Mouse (Mus musculus) T-helper 2 cell (primary cell): ENCODE data around the gene Zfyve16.

ENCODE experiments used
- in situ Hi-C: fragments of 300-600 bp; cut with MboI, MseI; formaldehyde crosslinking; loops from one replicate; pipeline ENCODE4 v1.15.1; 2025; ENCODE audit warnings: high pct_unique_total_duplicates

The Zfyve16 gene

GRCm38 (mm10) chr13:92530721-92531211 is at the start of gene Zfyve16:
Gene Zfyve16 (minus strand): TSS chr13:92530868.
- in situ Hi-C loops: no loop called here

- in situ Hi-C loops: loop anchor here (5.0 kb wide), 1 partner anchor 159 kb away; no protein-coding TSS in a partner anchor
These were observed 47.5 kb upstream of the Zfyve16 start for GRCm38 (mm10) chr13:92578210-92578609.

GRCm38 (mm10) chr13:92576688-92577087 is 46.0 kb upstream of the Zfyve16 start:
- in situ Hi-C loops: loop anchor here (5.0 kb wide), 1 partner anchor 161 kb away; no protein-coding TSS in a partner anchor

GRCm38 (mm10) chr13:92576072-92576471 is 45.4 kb upstream of the Zfyve16 start, which contains the start of gene Spz1:
Gene Spz1 (minus strand): TSS chr13:92576172.
- in situ Hi-C loops: loop anchor here (5.0 kb wide), 1 partner anchor 161 kb away; no protein-coding TSS in a partner anchor

- in situ Hi-C loops: no loop called here
These were observed 28.8 kb upstream of the Zfyve16 start for GRCm38 (mm10) chr13:92559429-92559828.

GRCm38 (mm10) chr13:92557229-92557628 is 26.6 kb upstream of the Zfyve16 start:
- in situ Hi-C loops: no loop called here

- in situ Hi-C loops: no loop called here
These were observed 25.9 kb upstream of the Zfyve16 start for GRCm38 (mm10) chr13:92556458-92557126.

- in situ Hi-C loops: no loop called here
These were observed 16.4 kb upstream of the Zfyve16 start for GRCm38 (mm10) chr13:92547093-92547492.

- in situ Hi-C loops: no loop called here
These were observed 10.3 kb upstream of the Zfyve16 start for GRCm38 (mm10) chr13:92540997-92541396.

GRCm38 (mm10) chr13:92539126-92539525 is 8.5 kb upstream of the Zfyve16 start:
- in situ Hi-C loops: no loop called here

- in situ Hi-C loops: no loop called here
These were observed 3.1 kb upstream of the Zfyve16 start for GRCm38 (mm10) chr13:92533801-92534200.

GRCm38 (mm10) chr13:92532216-92532615 is 1.5 kb upstream of the Zfyve16 start:
- in situ Hi-C loops: no loop called here

GRCm38 (mm10) chr13:92531237-92531636 is 569 bp upstream of the Zfyve16 start:
- in situ Hi-C loops: no loop called here

GRCm38 (mm10) chr13:92529828-92530720 is 594 bp downstream of the Zfyve16 start:
- in situ Hi-C loops: no loop called here

- in situ Hi-C loops: no loop called here
These were observed 7.4 kb downstream of the Zfyve16 start for GRCm38 (mm10) chr13:92523178-92523813.

GRCm38 (mm10) chr13:92504871-92505270 is 25.8 kb downstream of the Zfyve16 start:
- in situ Hi-C loops: no loop called here

- in situ Hi-C loops: no loop called here
These were observed 38.7 kb downstream of the Zfyve16 start for GRCm38 (mm10) chr13:92491923-92492322.

GRCm38 (mm10) chr13:92490817-92491216 is 39.9 kb downstream of the Zfyve16 start:
- in situ Hi-C loops: no loop called here

- in situ Hi-C loops: no loop called here
These were observed 46.7 kb downstream of the Zfyve16 start, which contains the start of gene Fam151b for GRCm38 (mm10) chr13:92483852-92484463. Gene Fam151b (minus strand): TSS chr13:92484015.

GRCm38 (mm10) chr13:92483348-92483747 is 47.3 kb downstream of the Zfyve16 start:
- in situ Hi-C loops: no loop called here

- in situ Hi-C loops: no loop called here
These were observed 60.5 kb downstream of the Zfyve16 start for GRCm38 (mm10) chr13:92470151-92470550.
